Mouse (Mus musculus): ENCODE results near the gene Cfap61. TPM values are rescaled to one million over a fixed set of nuclear protein-coding genes. Genes with fewer than 3 reads are reported as not detected.

Gene Cfap61
- total and polyA plus RNA-seq, 2 experiments from 2014 or later = 0.46 to 0.68 TPM

DNA sequence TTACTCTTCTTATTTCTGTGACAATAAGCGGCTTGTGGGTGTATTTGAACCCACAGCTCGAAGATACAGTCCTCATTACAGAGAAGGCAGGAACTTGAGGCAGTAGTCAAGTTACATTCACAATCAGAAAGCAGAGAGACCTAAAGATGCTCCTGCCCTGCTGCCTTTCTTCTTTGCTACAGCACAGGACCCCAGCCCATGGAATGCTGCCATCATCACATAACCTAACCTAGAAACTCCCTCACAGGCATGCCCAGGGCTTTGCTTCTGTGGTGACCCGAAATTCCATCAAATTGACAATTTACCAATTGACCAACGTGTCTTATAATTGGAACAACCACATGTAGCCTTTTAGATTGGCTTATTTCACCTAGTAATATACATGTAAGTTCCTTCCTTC is 212.7 kb downstream of the Cfap61 start:
- Histone ChIP-seq H3K27ac (ENCODE audit: low read depth) (no peak overlapping the region), H3K27me3 (ENCODE audit: control insufficient read depth, insufficient read depth, low read length) (no peaks in the 10 kb centered on the region), H3K9me3 (replicated peaks; ENCODE audit: control insufficient read depth, low read length) (no peaks in the 10 kb centered on the region), H3K36me3 (replicated peaks; ENCODE audit: control insufficient read depth, insufficient read depth, low read length) (no peaks in the 10 kb centered on the region), H3K9ac (replicated peaks; ENCODE audit: low read depth, low read length) (no peak overlapping the region), H3K4me2 (ENCODE audit: low read depth, low read length) (no peak overlapping the region), H3K4me3 (ENCODE audit: low read depth, low read length) (no peak overlapping the region), H3K4me1 (ENCODE audit: control insufficient read depth, insufficient read depth) (no peaks in the 10 kb centered on the region)
- DNase-seq (ENCODE audit: low spot score) (no peak), ATAC-seq (ENCODE audit: insufficient read depth, low read depth) (no peak)
- no peak for TF ChIP-seq CTCF (IDR thresholded peaks at IDR 0.05; ENCODE audit: low read depth)
- no peak for TF ChIP-seq EP300 (IDR thresholded peaks at IDR 0.05; ENCODE audit: low read depth)
- 72% methylated on average over 4 of the region's 4 CpGs for WGBS

GRCm38 (mm10) chr2:146147801-146148200 is 213.2 kb downstream of the Cfap61 start:
- Histone ChIP-seq H3K4me3 (ENCODE audit: low read depth, low read length) (no peak overlapping the region), H3K27ac (ENCODE audit: low read depth) (no peak overlapping the region), H3K4me2 (ENCODE audit: low read depth, low read length) (no peak overlapping the region), H3K9me3 (replicated peaks; ENCODE audit: control insufficient read depth, low read length) (no peaks in the 10 kb centered on the region), H3K36me3 (replicated peaks; ENCODE audit: control insufficient read depth, insufficient read depth, low read length) (no peaks in the 10 kb centered on the region), H3K4me1 (ENCODE audit: control insufficient read depth, insufficient read depth) (no peaks in the 10 kb centered on the region), H3K27me3 (ENCODE audit: control insufficient read depth, insufficient read depth, low read length) (no peaks in the 10 kb centered on the region), H3K9ac (replicated peaks; ENCODE audit: low read depth, low read length) (no peak overlapping the region)
- 86% methylated on average over 5 of the region's 5 CpGs for WGBS
- TF ChIP-seq EP300 (IDR thresholded peaks at IDR 0.05; ENCODE audit: low read depth) (no peak), CTCF (IDR thresholded peaks at IDR 0.05; ENCODE audit: low read depth) (no peak)
- no peak for ATAC-seq (ENCODE audit: insufficient read depth, low read depth)
- no peak for DNase-seq (ENCODE audit: low spot score)

DNA sequence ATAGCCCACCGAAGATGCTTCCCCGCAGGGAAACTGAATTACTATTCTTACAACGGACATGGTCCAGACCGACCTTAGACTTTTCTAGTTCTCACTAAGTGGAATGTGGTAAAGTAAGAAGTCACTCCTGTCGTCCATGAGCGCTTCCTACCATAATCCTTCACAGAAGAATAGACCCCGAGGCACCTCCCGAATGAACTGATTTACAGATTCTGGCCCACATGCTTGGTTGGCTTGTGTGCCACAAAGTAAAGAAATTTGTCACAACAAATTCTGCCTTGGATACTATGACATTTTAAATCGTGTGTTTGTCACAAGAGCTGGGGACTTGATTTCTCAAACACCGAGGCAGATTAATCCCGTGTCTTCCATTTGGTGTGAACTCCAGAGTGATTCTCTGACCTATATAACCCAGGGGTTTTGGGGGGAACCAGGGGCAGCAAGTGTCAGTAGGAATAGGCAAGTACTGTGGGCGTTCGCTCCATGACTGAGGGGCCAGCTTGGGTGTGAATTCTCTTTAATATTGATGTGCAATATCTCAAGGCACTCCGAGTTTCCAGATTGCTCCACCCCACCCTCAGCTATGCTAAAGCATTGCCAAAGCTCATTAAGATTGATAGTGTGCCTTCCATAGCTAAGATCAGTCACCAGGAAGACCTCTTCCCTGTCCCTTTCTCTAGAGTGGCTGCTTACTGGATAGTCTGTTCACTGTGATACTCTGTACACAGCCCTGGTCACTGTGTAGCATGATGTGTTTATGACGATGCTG is 214.8 kb downstream of the Cfap61 start:
- no peaks in the 10 kb centered on the region for H3K36me3 ChIP-seq (replicated peaks; ENCODE audit: control insufficient read depth, insufficient read depth, low read length)
- H3K4me1 ChIP-seq (ENCODE audit: control insufficient read depth, insufficient read depth) = no peaks in the 10 kb centered on the region
- DNase-seq (ENCODE audit: low spot score) (no peak), ATAC-seq (ENCODE audit: insufficient read depth, low read depth) (no peak)
- no peak overlapping the region for H3K9ac ChIP-seq (replicated peaks; ENCODE audit: low read depth, low read length)
- no peaks in the 10 kb centered on the region for H3K27me3 ChIP-seq (ENCODE audit: control insufficient read depth, insufficient read depth, low read length)
- H3K4me2 ChIP-seq (ENCODE audit: low read depth, low read length) = no peak overlapping the region
- no peak for TF ChIP-seq EP300 (IDR thresholded peaks at IDR 0.05; ENCODE audit: low read depth)
- TF ChIP-seq CTCF (IDR thresholded peaks at IDR 0.05; ENCODE audit: low read depth) = no peak
- no peak overlapping the region for H3K27ac ChIP-seq (ENCODE audit: low read depth)
- no peak overlapping the region for H3K4me3 ChIP-seq (ENCODE audit: low read depth, low read length)
- no peaks in the 10 kb centered on the region for H3K9me3 ChIP-seq (replicated peaks; ENCODE audit: control insufficient read depth, low read length)
- WGBS = 88% methylated on average over 15 of the region's 15 CpGs

GRCm38 (mm10) chr2:146168017-146168803 is 233.6 kb downstream of the Cfap61 start:
- Histone ChIP-seq H3K4me3 (ENCODE audit: low read depth, low read length) (no peak overlapping the region), H3K27me3 (ENCODE audit: control insufficient read depth, insufficient read depth, low read length) (no peaks in the 10 kb centered on the region), H3K9me3 (replicated peaks; ENCODE audit: control insufficient read depth, low read length) (no peaks in the 10 kb centered on the region), H3K9ac (replicated peaks; ENCODE audit: low read depth, low read length) (no peak overlapping the region), H3K4me1 (ENCODE audit: control insufficient read depth, insufficient read depth) (no peaks in the 10 kb centered on the region), H3K36me3 (replicated peaks; ENCODE audit: control insufficient read depth, insufficient read depth, low read length) (no peaks in the 10 kb centered on the region), H3K4me2 (ENCODE audit: low read depth, low read length) (no peak overlapping the region), H3K27ac (ENCODE audit: low read depth) (no peak overlapping the region)
- whole genome bisulfite sequencing = 50% methylated on average over 14 of the region's 14 CpGs
- TF ChIP-seq EP300 (IDR thresholded peaks at IDR 0.05; ENCODE audit: low read depth) = no peak
- TF ChIP-seq CTCF (IDR thresholded peaks at IDR 0.05; ENCODE audit: low read depth) = no peak
- no peak for ATAC-seq (ENCODE audit: insufficient read depth, low read depth)
- no peak for DNase-seq (ENCODE audit: low spot score)

GRCm38 (mm10) chr2:146169492-146169891 is 234.9 kb downstream of the Cfap61 start:
- no peaks in the 10 kb centered on the region for H3K27me3 ChIP-seq (ENCODE audit: control insufficient read depth, insufficient read depth, low read length)
- no peak for TF ChIP-seq EP300 (IDR thresholded peaks at IDR 0.05; ENCODE audit: low read depth)
- TF ChIP-seq CTCF (IDR thresholded peaks at IDR 0.05; ENCODE audit: low read depth) = no peak
- ATAC-seq (ENCODE audit: insufficient read depth, low read depth) (no peak), DNase-seq (ENCODE audit: low spot score) (no peak)
- H3K4me3 ChIP-seq (ENCODE audit: low read depth, low read length) = no peak overlapping the region
- no peaks in the 10 kb centered on the region for H3K4me1 ChIP-seq (ENCODE audit: control insufficient read depth, insufficient read depth)
- H3K27ac ChIP-seq (ENCODE audit: low read depth) = no peak overlapping the region
- H3K36me3 ChIP-seq (replicated peaks; ENCODE audit: control insufficient read depth, insufficient read depth, low read length) = no peaks in the 10 kb centered on the region
- H3K9me3 ChIP-seq (replicated peaks; ENCODE audit: control insufficient read depth, low read length) = no peaks in the 10 kb centered on the region
- no peak overlapping the region for H3K9ac ChIP-seq (replicated peaks; ENCODE audit: low read depth, low read length)
- 81% methylated on average over 7 of the region's 7 CpGs for WGBS
- H3K4me2 ChIP-seq (ENCODE audit: low read depth, low read length) = no peak overlapping the region
